Mouse (Mus musculus) liver, embryonic 15.5 days (tissue): Measurements from ENCODE around the gene Adrb1. TPM values are rescaled to one million over a fixed set of nuclear protein-coding genes. Genes with fewer than 3 reads are reported as not detected.
"Not testable (repeated sequence)": the region's sequence is repeated elsewhere in the genome, so short reads cannot be mapped to it uniquely, and the experiment has no call there.

ENCODE experiments used
- ATAC-seq: fragments of 200-750 bp; cut with Nextera tagmentation; 2 replicates; pipeline ENCODE4 v1.8.0; 2017; ENCODE audit warnings: moderate number of reproducible peaks, mild to moderate bottlenecking, moderate library complexity; ENCODE audit not compliant: insufficient read depth
- H3K27ac ChIP-seq: fragments of 300-500 bp; sonication (generic); replicated peaks from 2 replicates; pipeline ENCODE4 v1.5.1; 2015; ENCODE audit warnings: mild to moderate bottlenecking, inconsistent platforms
- H3K27me3 ChIP-seq: fragments of 300-500 bp; sonication (generic); 2 replicates; pipeline ENCODE4 v1.6.1; 2015; ENCODE audit warnings: mild to moderate bottlenecking, inconsistent platforms
- H3K36me3 ChIP-seq: fragments of 300-500 bp; sonication (generic); replicated peaks from 2 replicates; pipeline ENCODE4 v1.6.1; 2015; ENCODE audit warnings: moderate library complexity, mild to moderate bottlenecking, inconsistent platforms
- H3K4me1 ChIP-seq: fragments of 300-500 bp; sonication (generic); replicated peaks from 2 replicates; pipeline ENCODE4 v1.6.1; 2015; ENCODE audit warnings: inconsistent platforms
- H3K4me2 ChIP-seq: fragments of 300-500 bp; sonication (generic); 2 replicates; pipeline ENCODE4 v1.6.1; 2015; ENCODE audit warnings: moderate library complexity, mild to moderate bottlenecking, inconsistent platforms
- H3K4me3 ChIP-seq: fragments of 300-500 bp; sonication (generic); replicated peaks from 2 replicates; pipeline ENCODE4 v1.5.1; 2015; ENCODE audit warnings: mild to moderate bottlenecking, inconsistent platforms
- H3K9ac ChIP-seq: fragments of 300-500 bp; sonication (generic); 2 replicates; pipeline ENCODE4 v1.6.1; 2015; ENCODE audit warnings: moderate library complexity, mild to moderate bottlenecking, inconsistent platforms
- H3K9me3 ChIP-seq: fragments of 300-500 bp; sonication (generic); replicated peaks from 2 replicates; pipeline ENCODE4 v1.6.1; 2016; ENCODE audit warnings: inconsistent platforms
- WGBS: fragments of 180-500 bp; shearing (Covaris S2); methylation state at CpG from one replicate; pipeline ENCODE4 v1.1.7; 2015; ENCODE audit warnings: mixed read lengths; ENCODE audit not compliant: insufficient replicate concordance; 5-methylcytosine and 5-hydroxymethylcytosine counted together
- polyA plus RNA-seq: library from polyadenylated mRNA; unstranded; fragments of >200 nt; fragmentation: Nextera tagmentation; extraction: Ambion mirVana; gene quantifications from 2 replicates; pipeline ENCODE4 v1.2.1, GENCODE M21; 2015

Adrb1 gene
- polyA plus RNA-seq, 1 experiment from 2014 or later: 0.38 TPM

- Histone ChIP-seq H3K27ac (no peak overlapping the region), H3K27me3 (no peaks in the 10 kb centered on the region), H3K4me3 (no peak overlapping the region), H3K9me3 (no peaks in the 10 kb centered on the region), H3K4me2 (no peak overlapping the region), H3K9ac (no peak overlapping the region), H3K36me3 (no peaks in the 10 kb centered on the region), H3K4me1 (0 out of 2 replicates have a peak, but pooled peaks cover 4% of the 10 kb centered on the region)
- no peak for ATAC-seq
- 46% methylated on average over 4 of the region's 4 CpGs for whole genome bisulfite sequencing
Measured at GRCm38 (mm10) chr19:56750709-56751108, 28.7 kb downstream of the Adrb1 start.

DNA sequence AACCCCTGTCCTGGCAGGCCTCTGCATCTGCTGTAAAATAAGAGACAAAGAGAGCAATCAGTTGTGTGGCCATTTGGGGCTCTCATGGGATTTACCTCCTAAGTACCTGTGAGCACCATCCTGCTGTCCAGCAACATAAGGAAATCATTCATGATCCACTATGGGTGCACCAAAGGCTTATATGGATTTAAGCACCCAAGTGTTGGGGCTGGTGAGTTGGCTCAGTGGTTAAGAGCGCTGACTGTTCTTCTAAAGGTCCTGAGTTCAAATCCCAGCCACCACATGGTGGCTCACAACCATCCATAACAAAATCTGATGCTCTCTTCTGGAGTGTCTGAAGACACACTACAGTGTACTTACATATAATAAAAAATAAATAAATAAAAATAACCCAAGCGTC, 32.5 kb downstream of the Adrb1 start:
- not testable (repeated sequence) for H3K4me2 ChIP-seq
- WGBS: 68% methylated on average over 2 of the region's 2 CpGs

DNA sequence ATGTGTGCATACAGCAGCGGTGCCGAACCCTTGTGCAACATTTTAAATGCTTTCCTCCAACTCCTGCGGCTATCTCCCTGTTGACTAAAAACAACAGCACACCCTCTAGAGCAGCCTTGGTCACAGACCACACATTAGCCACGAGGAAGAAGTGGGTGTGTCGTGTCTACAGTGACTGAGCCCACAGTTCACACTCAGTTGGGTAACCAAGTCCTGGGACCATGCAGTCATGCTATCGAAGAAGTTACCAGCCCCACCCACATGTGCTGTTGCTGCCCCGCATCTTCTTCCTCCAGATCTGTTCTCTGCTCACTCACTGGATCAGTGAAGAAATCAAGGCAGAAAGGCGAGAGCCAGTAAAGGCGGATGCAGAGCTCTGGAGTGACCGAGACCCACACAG, 34.4 kb downstream of the Adrb1 start:
- H3K9me3 ChIP-seq: no peaks in the 10 kb centered on the region
- 59% methylated on average over 10 of the region's 10 CpGs for WGBS
- H3K4me3 ChIP-seq: no peak overlapping the region
- no peaks in the 10 kb centered on the region for H3K36me3 ChIP-seq
- H3K27me3 ChIP-seq: no peaks in the 10 kb centered on the region; the same call in 1 of the 2 replicates
- no peak for ATAC-seq
- H3K4me1 ChIP-seq: 0 out of 2 replicates have a peak, but pooled peaks cover 4% of the 10 kb centered on the region
- no peak overlapping the region for H3K9ac ChIP-seq
- no peak overlapping the region for H3K4me2 ChIP-seq
- H3K27ac ChIP-seq: no peak overlapping the region

More for the DNA sequence above, 32.5 kb downstream of the Adrb1 start:
- not testable (repeated sequence) for ATAC-seq, H3K9me3 ChIP-seq, H3K27ac ChIP-seq, H3K9ac ChIP-seq, H3K27me3 ChIP-seq, H3K36me3 ChIP-seq, H3K4me1 ChIP-seq, H3K4me3 ChIP-seq

- no peaks in the 10 kb centered on the region for H3K4me1 ChIP-seq
- H3K4me2 ChIP-seq: no peak overlapping the region
- H3K36me3 ChIP-seq: no peaks in the 10 kb centered on the region
- no peak overlapping the region for H3K4me3 ChIP-seq
- 61% methylated on average over 2 of the region's 2 CpGs for WGBS
- no peaks in the 10 kb centered on the region for H3K9me3 ChIP-seq
- no peak overlapping the region for H3K9ac ChIP-seq
- no peaks in the 10 kb centered on the region; the same call in 1 of the 2 replicates for H3K27me3 ChIP-seq
- ATAC-seq: no peak
- H3K27ac ChIP-seq: no peak overlapping the region
Measured at GRCm38 (mm10) chr19:56758311-56758710, 36.3 kb downstream of the Adrb1 start.

DNA sequence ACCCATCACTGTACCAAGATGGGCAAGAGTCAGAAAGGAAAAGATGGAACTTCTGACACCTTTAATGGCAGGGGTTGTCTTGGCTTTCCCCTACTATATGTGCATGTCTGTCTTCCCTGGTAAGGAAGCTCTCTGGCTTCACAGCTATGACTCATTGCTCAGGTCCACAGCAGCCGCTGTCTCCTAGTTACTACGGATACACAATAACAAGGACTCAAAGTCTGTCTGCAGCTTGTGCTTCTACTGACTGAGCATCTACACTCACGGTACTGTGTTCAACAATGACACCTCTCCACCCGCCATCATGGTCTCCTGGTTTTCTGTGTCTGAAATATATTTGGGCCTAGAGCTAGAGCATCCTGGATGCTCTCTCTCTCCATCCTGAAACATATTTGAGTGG, 37.7 kb downstream of the Adrb1 start:
- Histone ChIP-seq H3K27ac (no peak overlapping the region), H3K9ac (no peak overlapping the region), H3K9me3 (no peaks in the 10 kb centered on the region), H3K36me3 (no peaks in the 10 kb centered on the region), H3K27me3 (no peaks in the 10 kb centered on the region; the same call in 1 of the 2 replicates), H3K4me2 (no peak overlapping the region), H3K4me3 (no peak overlapping the region), H3K4me1 (no peaks in the 10 kb centered on the region)
- WGBS: 57% methylated on average over 4 of the region's 4 CpGs
- ATAC-seq: no peak

DNA sequence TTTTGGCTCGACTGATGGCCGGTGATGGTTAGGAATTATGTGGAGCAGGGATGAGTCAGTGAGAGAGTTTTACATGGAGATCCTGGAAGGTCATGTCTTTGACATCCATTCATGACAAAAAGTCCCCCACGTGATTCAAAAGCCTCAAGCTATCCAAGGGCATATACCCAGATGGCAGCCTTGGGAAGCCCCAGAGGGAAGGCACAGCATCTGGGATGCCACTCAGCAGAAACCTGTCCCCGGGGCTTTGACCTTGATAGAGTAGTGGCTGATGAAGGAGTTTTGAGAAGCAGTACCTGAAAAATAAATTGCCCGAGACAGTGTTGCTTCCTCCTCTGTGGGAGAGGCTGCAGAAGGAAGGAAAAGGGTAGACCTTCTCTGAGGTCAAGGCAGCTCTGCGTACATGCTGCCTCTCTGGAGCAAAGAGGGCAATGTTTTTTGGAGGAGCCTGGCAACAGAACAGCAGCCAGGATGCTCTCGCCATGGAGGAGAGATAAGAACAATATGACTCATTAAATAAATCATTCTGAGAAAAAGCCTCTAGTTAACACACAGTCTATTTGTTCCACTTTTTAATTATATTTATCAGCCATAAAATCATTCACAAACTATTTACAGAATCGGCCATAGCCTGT, 38.4 kb downstream of the Adrb1 start:
- H3K9ac ChIP-seq: no peak overlapping the region
- ATAC-seq: no peak
- H3K4me3 ChIP-seq: no peak overlapping the region
- no peak overlapping the region for H3K27ac ChIP-seq
- H3K4me1 ChIP-seq: no peaks in the 10 kb centered on the region
- no peaks in the 10 kb centered on the region for H3K9me3 ChIP-seq
- 44% methylated on average over 8 of the region's 8 CpGs for WGBS
- H3K36me3 ChIP-seq: no peaks in the 10 kb centered on the region
- H3K27me3 ChIP-seq: no peaks in the 10 kb centered on the region; the same call in 1 of the 2 replicates
- no peak overlapping the region for H3K4me2 ChIP-seq

- H3K27ac ChIP-seq: no peak overlapping the region
- H3K36me3 ChIP-seq: no peaks in the 10 kb centered on the region
- H3K4me2 ChIP-seq: no peak overlapping the region
- H3K27me3 ChIP-seq: no peaks in the 10 kb centered on the region; the same call in 1 of the 2 replicates
- ATAC-seq: no peak
- no peaks in the 10 kb centered on the region for H3K9me3 ChIP-seq
- H3K9ac ChIP-seq: no peak overlapping the region
- no peak overlapping the region for H3K4me3 ChIP-seq
- 70% methylated on average over 5 of the region's 5 CpGs for WGBS
- H3K4me1 ChIP-seq: no peaks in the 10 kb centered on the region
Measured at GRCm38 (mm10) chr19:56761096-56761495, 39.1 kb downstream of the Adrb1 start.

DNA sequence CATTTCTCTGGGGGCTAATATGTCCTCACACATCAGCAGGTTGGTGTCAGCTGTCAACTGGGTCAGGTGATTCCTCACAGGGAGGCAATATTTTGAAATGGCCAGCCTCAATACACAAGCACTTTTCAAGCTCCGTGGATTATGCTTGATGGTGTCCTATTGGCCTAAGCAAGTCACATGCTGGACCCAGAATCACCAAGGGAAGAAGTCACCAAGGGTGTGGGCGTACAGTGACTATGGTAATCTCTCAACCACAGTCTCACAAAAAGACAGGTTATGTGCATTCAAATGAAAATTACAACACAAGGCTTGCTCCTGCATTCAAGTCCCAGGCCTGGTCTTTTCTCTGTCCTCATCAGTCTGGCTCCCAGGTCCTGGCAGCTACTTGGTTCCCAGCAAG, 39.7 kb downstream of the Adrb1 start:
- no peak overlapping the region for H3K27ac ChIP-seq
- H3K4me2 ChIP-seq: no peak overlapping the region
- H3K36me3 ChIP-seq: no peaks in the 10 kb centered on the region
- H3K9ac ChIP-seq: no peak overlapping the region
- no peak overlapping the region for H3K4me3 ChIP-seq
- no peak for ATAC-seq
- no peaks in the 10 kb centered on the region for H3K9me3 ChIP-seq
- 53% methylated on average over 2 of the region's 2 CpGs for WGBS
- H3K27me3 ChIP-seq: no peaks in the 10 kb centered on the region; the same call in 1 of the 2 replicates
- no peaks in the 10 kb centered on the region for H3K4me1 ChIP-seq

GRCm38 (mm10) chr19:56762686-56763085, 40.7 kb downstream of the Adrb1 start:
- H3K4me2 ChIP-seq: no peak overlapping the region
- no peaks in the 10 kb centered on the region for H3K9me3 ChIP-seq
- no peak overlapping the region for H3K9ac ChIP-seq
- ATAC-seq: no peak
- no peak overlapping the region for H3K27ac ChIP-seq
- no peaks in the 10 kb centered on the region; the same call in 1 of the 2 replicates for H3K27me3 ChIP-seq
- WGBS: 66% methylated on average over 4 of the region's 4 CpGs
- H3K4me3 ChIP-seq: no peak overlapping the region
- no peaks in the 10 kb centered on the region for H3K36me3 ChIP-seq
- H3K4me1 ChIP-seq: no peaks in the 10 kb centered on the region

GRCm38 (mm10) chr19:56769024-56769423, 47.0 kb downstream of the Adrb1 start:
- WGBS: 59% methylated on average over 9 of the region's 9 CpGs
- Histone ChIP-seq H3K4me1 (no peaks in the 10 kb centered on the region), H3K4me2 (no peak overlapping the region), H3K36me3 (no peaks in the 10 kb centered on the region), H3K9me3 (no peaks in the 10 kb centered on the region), H3K27ac (no peak overlapping the region), H3K27me3 (peaks cover 6% of the 10 kb centered on the region; the same call in 1 of the 2 replicates), H3K9ac (no peak overlapping the region), H3K4me3 (no peak overlapping the region)
- ATAC-seq: no peak

- Histone ChIP-seq H3K4me3 (no peak overlapping the region), H3K9me3 (no peaks in the 10 kb centered on the region), H3K27me3 (peaks cover 33% of the 10 kb centered on the region), H3K4me2 (no peak overlapping the region), H3K4me1 (peaks cover 5% of the 10 kb centered on the region), H3K27ac (no peak overlapping the region), H3K36me3 (no peaks in the 10 kb centered on the region), H3K9ac (no peak overlapping the region)
- no peak for ATAC-seq
- WGBS: 62% methylated on average over 7 of the region's 7 CpGs
Measured at GRCm38 (mm10) chr19:56772158-56772557, 50.2 kb downstream of the Adrb1 start.
